Mouse (Mus musculus) brain, adult 10 weeks (tissue): ENCODE results near the gene Zap70. TPM values are rescaled to one million over a fixed set of nuclear protein-coding genes. Genes with fewer than 3 reads are reported as not detected.

Experiments
- polyA plus RNA-seq: library from polyadenylated mRNA; stranded (reverse); fragments of 350-450 nt; fragmentation: Illumina TruSeq; extraction: RNeasy Lipid Tissue Mini Kit (QIAGEN cat#74804); gene quantifications from one replicate; pipeline ENCODE4 v1.2.3, GENCODE M21; 2015; ENCODE audit warnings: low read depth, low replicate concordance

Gene Zap70
- 2.6 TPM for polyA plus RNA-seq

GRCm38 (mm10) chr1:36761568-36761967, at the start of gene Zap70:
Zap70 (plus strand) TSS chr1:36761798.

DNA sequence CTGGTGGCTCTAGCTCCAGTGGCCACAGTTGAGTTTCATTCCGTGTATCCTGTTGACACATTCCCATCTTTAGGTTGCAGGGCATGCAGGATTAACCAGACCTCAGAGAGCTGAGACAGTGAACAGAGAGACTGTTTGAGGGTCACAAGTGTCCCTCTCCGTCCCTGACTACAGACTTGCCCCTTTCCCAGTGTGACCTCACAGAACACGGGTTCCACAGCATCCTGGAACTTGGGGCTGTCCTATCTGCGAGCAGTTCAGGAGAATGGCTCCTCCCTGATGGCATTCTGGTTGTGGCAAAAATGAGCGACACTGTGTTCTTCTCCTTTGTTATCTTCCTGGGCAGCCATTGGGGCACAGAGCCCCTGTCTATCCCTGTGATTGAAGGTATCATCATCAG, 47.3 kb upstream of the Zap70 start, which contains the start of gene Actr1b:
Gene Actr1b (minus strand): TSS at position 112 of the 400 bp plus-strand sequence.

Other genes starting within 250 kb of the Zap70 start
- 14.0 TPM for gene Cnnm3, start 249.9 kb upstream of the Zap70 start, polyA plus RNA-seq
- gene Ankrd23, start 224.9 kb upstream of the Zap70 start, polyA plus RNA-seq = 6.4 TPM
- not detected for gene Gm42417, start 222.4 kb upstream of the Zap70 start, polyA plus RNA-seq
- 12.0 TPM for gene Ankrd39, start 214.4 kb upstream of the Zap70 start, polyA plus RNA-seq
- 8.6 TPM for gene Sema4c, start 203.4 kb upstream of the Zap70 start, polyA plus RNA-seq
- gene Fam178b, start 78.6 kb upstream of the Zap70 start, polyA plus RNA-seq = 1.7 TPM
- gene Cox5b, start 70.3 kb upstream of the Zap70 start, polyA plus RNA-seq = 1,011 TPM
- not detected for gene 4933424G06Rik, start 51.6 kb upstream of the Zap70 start, polyA plus RNA-seq
- 276 TPM for gene Actr1b, start 47.4 kb upstream of the Zap70 start, polyA plus RNA-seq
- 27.5 TPM for gene Tmem131, start 181.9 kb downstream of the Zap70 start, polyA plus RNA-seq